Mouse (Mus musculus): ENCODE data around the gene Cisd3. TPM values are rescaled to one million over a fixed set of nuclear protein-coding genes. Genes with fewer than 3 reads are reported as not detected.

Cisd3 gene
- polyA plus RNA-seq, 1 experiment from 2014 or later: 9.0 TPM

DNA sequence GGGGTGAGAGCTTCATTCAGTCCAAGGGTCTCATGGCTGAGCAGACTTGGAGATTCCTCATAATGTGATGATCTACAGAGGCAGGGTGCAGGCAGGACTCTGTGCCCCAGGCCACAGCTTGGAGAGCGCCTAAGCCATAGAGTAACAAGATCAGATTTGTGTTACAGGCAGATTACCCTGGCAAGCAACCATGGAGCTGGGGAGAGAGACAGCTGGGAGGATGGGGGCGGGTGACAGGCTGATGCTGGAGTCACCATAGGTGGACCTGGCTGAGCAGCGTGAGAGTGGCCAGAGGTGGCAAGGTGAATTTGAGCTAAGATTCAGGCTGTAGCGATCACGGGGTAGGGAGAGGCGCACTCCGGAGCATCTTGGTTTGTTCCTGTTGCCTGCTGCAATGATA, 17.5 kb upstream of the Cisd3 start:
- H3K79me2 ChIP-seq (ENCODE audit: inconsistent target): peaks cover 13% of the 10 kb centered on the region; the same call in 1 of the 2 replicates
- H3K4me3 ChIP-seq (ENCODE audit: inconsistent target): no peak overlapping the region
- 91% methylated on average over 7 of the region's 7 CpGs for WGBS (ENCODE audit: missing documents)
- no peak overlapping the region for H3K27ac ChIP-seq
- peaks cover 60% of the 10 kb centered on the region for H3K36me3 ChIP-seq (ENCODE audit: inconsistent target)

DNA sequence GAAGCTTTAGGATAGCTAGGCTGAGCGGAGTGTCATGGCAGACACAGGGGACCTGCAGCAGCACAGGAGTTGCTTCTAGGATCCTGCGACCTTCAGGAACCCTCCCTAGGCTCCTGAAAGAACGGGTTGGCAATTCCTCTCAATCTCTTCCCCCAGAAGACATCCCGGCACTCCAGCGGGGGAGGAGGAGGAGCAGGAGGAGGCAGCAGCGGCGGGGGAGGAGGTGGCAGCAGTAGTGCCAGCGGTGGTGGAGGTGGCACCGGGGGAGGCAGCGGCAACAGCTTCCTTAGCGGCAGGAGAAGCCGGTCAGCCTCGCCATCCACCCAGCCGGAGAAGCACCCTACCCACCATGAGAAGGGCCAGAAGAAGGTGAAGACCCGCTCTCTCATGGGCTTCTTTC, 16.4 kb upstream of the Cisd3 start:
- WGBS (ENCODE audit: missing documents): 91% methylated on average over 8 of the region's 15 CpGs
- peaks cover 7% of the 10 kb centered on the region; the same call in 1 of the 2 replicates for H3K79me2 ChIP-seq (ENCODE audit: inconsistent target)
- peaks cover 67% of the 10 kb centered on the region for H3K36me3 ChIP-seq (ENCODE audit: inconsistent target)
- no peak overlapping the region for H3K27ac ChIP-seq
- H3K4me3 ChIP-seq (ENCODE audit: inconsistent target): no peak overlapping the region

DNA sequence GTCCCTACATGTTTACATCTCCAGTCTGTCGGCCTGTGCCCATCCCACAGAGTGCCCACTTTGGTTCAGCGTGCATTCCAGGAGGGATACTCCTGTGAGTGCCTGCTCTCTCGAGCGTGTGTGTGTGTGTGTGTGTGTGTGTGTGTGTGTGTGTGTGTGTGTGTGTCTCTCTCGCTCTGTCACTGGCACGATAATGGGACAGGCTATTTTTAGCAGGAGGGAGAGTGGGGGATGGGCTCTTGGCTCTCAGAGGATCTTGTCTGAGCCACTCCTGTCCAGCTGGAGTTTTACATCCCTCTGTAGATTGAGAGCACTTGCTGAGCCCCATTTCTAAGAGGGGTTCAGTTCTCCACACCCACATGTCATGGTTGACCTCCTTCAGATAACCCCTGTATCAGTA, 15.8 kb upstream of the Cisd3 start:
- WGBS (ENCODE audit: missing documents): 76% methylated on average over 6 of the region's 6 CpGs
- Histone ChIP-seq H3K79me2 (ENCODE audit: inconsistent target) (peaks cover 3% of the 10 kb centered on the region; the same call in 1 of the 2 replicates), H3K4me3 (ENCODE audit: inconsistent target) (no peak overlapping the region), H3K27ac (no peak overlapping the region), H3K36me3 (ENCODE audit: inconsistent target) (peaks cover 72% of the 10 kb centered on the region)

DNA sequence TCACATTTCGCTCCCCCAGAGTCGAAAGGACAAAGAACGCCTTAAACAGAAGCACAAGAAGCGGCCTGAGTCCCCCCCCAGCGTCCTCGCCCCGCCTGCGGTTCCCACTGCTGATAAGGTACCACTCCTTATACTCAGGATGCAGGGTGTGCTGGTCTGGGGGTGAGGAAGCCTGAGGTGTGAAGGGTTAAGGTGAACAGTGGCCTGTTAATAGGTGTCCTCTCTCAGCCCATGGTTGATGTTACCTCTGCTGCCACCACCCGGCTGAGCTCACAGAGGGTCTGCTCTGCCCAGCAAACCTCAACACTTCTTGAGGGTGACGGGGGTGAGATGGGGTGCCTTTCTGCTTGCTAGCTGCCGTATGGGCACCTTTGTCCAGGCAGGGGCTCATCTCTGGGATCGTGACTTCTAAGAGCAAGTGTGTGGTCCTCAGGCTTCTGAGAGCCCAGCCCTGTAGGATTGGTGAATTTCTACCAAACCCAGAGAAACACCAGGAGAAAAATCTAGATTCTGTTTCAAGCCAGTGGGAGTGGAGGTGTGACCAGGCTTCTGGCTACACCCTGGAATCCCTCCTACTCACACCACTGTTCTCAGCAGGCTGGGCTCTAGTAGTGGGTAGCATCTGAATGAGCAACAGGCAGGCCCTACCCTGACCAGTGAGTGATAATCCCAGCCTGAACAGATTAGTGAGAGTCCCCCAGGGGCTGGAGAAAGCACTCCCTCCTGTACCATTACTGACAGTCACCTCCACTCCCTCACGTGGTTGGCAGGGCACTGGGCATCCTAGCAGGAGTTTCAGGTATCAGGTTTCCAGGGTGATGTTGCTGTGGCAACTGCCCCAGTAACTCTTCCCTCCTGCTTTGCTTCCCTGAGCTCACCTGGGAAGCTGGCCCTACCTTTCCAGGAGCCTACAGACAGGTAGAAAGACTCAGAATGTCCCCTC, 15.1 kb upstream of the Cisd3 start:
- Histone ChIP-seq H3K79me2 (ENCODE audit: inconsistent target) (no peaks in the 10 kb centered on the region), H3K36me3 (ENCODE audit: inconsistent target) (peaks cover 74% of the 10 kb centered on the region), H3K4me3 (ENCODE audit: inconsistent target) (no peak overlapping the region), H3K27ac (no peak overlapping the region)
- WGBS (ENCODE audit: missing documents): 90% methylated on average over 13 of the region's 13 CpGs

DNA sequence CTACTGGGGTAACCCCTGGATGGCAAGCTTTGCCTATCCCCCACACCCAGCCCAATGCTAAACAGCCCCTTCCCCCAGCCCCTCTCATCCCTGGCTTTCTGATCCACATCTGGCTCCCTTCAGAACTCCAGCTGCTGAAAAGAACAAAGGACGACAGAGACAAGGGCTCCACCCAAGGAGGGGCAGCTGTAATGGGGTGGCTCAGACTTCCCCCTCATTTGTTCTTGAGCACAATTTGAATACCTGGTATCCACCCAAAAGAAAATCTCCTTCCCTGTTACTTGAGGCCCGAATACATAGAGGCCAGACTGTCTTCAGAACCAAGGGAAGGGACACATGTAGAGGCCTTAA, 14.5 kb upstream of the Cisd3 start:
- H3K79me2 ChIP-seq (ENCODE audit: inconsistent target): no peaks in the 10 kb centered on the region
- H3K36me3 ChIP-seq (ENCODE audit: inconsistent target): peaks cover 74% of the 10 kb centered on the region
- H3K4me3 ChIP-seq (ENCODE audit: inconsistent target): no peak overlapping the region
- no peak overlapping the region for H3K27ac ChIP-seq
- 94% methylated on average over 2 of the region's 2 CpGs for WGBS (ENCODE audit: missing documents)

DNA sequence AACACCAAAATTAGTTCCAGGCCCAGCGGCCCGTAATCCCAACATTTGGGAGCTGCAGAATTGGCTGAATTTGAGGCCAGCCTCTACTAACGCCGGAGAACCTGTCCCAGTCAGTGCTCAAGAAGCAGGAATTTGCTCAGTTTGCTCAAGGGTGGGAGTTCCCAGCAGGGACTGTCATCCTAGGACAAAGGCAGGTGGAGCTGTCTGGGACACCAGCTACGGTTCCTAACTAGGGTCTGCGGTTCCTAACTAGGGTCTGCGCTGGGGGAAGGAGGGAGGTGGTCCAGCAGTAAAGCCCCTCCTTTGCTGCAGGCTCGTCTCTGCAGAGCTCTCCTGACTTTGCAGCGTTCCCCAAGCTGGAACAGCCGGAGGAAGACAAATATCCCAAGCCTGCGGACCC, 12.5 kb upstream of the Cisd3 start:
- peaks cover 79% of the 10 kb centered on the region for H3K36me3 ChIP-seq (ENCODE audit: inconsistent target)
- H3K79me2 ChIP-seq (ENCODE audit: inconsistent target): no peaks in the 10 kb centered on the region
- WGBS (ENCODE audit: missing documents): 97% methylated on average over 11 of the region's 11 CpGs
- H3K27ac ChIP-seq: no peak overlapping the region
- no peak overlapping the region for H3K4me3 ChIP-seq (ENCODE audit: inconsistent target)

DNA sequence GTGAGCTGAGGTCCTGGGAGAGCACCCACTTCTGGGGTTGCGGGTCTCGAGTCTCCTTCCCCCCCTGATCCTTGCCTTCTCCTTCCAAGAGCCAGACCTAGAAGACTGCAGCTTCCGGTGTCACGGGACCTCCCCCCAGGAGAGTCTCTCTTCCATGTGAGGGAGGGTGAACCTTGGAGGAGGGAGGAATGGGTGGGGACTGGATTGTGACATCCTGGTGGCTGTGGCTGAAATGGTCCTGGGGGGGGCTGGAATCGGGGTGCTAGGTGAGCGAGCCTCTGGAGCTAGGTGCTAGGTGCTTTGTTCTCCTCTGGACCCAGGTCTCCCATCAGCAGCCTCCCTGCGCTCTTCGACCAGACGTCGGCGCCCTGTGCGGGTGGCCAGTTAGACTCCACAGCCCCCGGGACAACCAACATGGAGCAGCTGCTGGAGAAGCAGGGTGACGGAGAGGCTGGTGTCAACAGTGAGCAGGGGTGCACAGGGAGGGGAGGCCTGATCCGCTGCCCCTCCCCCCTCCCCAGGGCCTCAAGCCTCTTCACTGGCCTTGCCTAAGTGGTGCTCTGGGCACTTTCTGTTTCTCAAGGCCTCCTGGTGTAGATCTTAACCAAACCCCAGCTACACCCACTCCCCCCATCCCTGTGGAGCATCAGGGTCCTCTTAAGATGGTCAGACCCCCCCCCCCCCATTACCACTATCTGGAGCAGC, 9.4 kb upstream of the Cisd3 start:
- H3K79me2 ChIP-seq (ENCODE audit: inconsistent target): no peaks in the 10 kb centered on the region
- peaks cover 73% of the 10 kb centered on the region for H3K36me3 ChIP-seq (ENCODE audit: inconsistent target)
- WGBS (ENCODE audit: missing documents): 97% methylated on average over 14 of the region's 15 CpGs
- H3K27ac ChIP-seq: no peak overlapping the region
- H3K4me3 ChIP-seq (ENCODE audit: inconsistent target): no peak overlapping the region

DNA sequence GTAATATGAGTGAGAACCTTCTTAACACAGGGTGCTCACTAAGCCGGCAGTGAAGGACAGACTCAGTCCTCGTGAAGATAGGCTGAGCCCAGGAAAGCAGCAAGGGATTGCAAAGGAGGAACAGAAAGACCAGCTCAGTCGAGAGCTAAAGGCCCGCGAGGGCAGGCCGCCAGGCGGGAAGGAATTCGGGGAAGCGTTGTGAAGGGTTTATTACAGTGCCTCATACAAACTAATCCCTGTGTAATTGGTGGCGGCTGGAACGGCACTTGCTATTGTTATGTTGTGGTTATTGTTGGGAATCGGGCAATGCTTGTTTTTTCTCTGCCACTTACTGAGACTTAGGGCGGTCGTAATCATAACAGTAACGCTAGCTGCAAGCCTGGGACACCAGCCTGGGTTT, 8.2 kb upstream of the Cisd3 start:
- Histone ChIP-seq H3K36me3 (ENCODE audit: inconsistent target) (peaks cover 70% of the 10 kb centered on the region), H3K4me3 (ENCODE audit: inconsistent target) (no peak overlapping the region), H3K79me2 (ENCODE audit: inconsistent target) (no peaks in the 10 kb centered on the region), H3K27ac (no peak overlapping the region)
- 84% methylated on average over 15 of the region's 15 CpGs for WGBS (ENCODE audit: missing documents)

DNA sequence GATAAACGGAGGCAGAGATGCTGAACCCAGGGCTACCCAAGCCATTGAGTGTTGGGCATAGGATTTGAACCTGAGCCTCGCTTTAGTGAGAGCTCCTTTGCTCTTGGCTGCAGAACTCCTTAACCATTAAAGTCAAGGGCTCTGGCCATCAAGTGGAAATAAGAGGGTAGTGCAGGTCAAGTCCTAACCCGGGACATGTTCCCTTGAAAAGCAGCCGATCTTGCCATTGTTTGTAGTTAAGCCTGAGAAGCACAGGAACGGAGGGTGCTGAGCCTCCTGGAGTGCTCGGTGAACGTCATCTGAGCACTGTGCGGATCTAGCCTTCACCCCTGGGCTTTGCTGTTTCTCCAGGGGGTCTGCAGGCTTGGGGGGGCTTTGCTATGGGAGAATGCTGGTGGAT, 7.8 kb upstream of the Cisd3 start:
- Histone ChIP-seq H3K79me2 (ENCODE audit: inconsistent target) (no peaks in the 10 kb centered on the region), H3K27ac (no peak overlapping the region), H3K36me3 (ENCODE audit: inconsistent target) (peaks cover 67% of the 10 kb centered on the region), H3K4me3 (ENCODE audit: inconsistent target) (no peak overlapping the region)
- 92% methylated on average over 8 of the region's 8 CpGs for WGBS (ENCODE audit: missing documents)

DNA sequence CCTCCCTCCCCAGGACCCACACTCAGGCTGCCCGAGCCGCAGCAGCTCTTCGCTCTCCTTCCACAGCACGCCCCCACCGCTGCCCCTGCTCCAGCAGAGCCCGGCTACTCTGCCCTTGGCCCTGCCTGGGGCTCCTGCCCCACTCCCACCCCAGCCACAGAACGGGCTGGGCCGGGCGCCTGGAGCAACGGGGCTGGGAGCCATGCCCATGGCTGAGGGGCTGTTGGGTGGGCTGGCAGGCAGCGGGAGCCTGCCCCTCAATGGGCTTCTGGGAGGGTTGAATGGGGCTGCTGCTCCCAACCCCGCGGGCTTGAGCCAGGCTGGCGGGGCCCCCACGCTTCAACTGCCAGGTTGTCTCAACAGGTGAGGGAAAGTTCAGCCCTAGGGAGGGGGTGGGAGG, 7.3 kb upstream of the Cisd3 start:
- Histone ChIP-seq H3K27ac (no peak overlapping the region), H3K36me3 (ENCODE audit: inconsistent target) (peaks cover 64% of the 10 kb centered on the region), H3K4me3 (ENCODE audit: inconsistent target) (no peak overlapping the region), H3K79me2 (ENCODE audit: inconsistent target) (no peaks in the 10 kb centered on the region)
- whole genome bisulfite sequencing (ENCODE audit: missing documents): 96% methylated on average over 13 of the region's 15 CpGs

DNA sequence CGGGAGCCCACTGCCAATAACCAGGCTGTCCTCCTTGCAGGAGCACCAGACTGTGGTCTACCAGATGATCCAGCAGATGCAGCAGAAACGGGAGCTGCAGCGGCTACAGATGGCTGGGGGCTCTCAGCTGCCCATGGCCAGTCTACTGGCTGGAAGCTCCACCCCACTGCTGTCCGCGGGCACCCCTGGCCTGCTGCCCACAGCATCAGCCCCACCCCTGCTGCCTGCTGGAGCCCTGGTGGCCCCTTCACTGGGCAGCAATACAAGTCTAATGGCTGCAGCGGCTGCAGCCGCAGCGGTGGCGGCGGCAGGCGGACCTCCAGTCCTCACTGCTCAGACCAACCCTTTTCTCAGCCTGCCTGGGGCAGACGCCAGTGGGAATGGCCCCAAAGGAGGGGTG, 5.2 kb upstream of the Cisd3 start:
- Histone ChIP-seq H3K36me3 (ENCODE audit: inconsistent target) (peaks cover 50% of the 10 kb centered on the region; the same call in 1 of the 2 replicates), H3K79me2 (ENCODE audit: inconsistent target) (no peaks in the 10 kb centered on the region), H3K27ac (no peak overlapping the region), H3K4me3 (ENCODE audit: inconsistent target) (no peak overlapping the region)
- WGBS (ENCODE audit: missing documents): 97% methylated on average over 11 of the region's 12 CpGs

DNA sequence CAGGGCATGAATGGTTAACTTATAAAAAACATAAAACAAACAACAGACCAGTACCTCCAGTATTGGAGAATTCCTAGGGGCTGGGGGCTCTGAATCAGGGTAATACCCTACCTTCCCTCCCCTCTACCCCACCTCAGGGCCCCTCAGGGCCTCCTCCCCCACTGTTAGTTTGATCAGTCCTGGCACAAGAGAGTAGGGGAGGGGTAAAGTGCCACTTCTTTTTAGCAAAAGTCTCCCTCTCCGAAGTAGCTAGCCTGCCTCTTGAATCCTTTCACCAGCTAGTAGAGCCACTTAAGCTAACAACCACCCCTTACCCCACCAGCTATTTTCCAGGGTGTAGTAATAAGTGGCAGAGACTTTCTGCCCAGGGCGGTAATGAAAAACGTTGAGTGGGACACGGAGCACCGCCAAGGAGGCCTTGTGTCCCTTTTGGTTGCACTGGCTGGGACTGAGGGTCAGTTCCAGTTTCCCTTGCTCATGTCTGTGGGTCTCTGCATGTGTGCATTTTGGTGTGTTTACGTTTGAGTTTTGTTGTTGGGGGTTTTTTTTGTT, 3.0 kb upstream of the Cisd3 start:
- Histone ChIP-seq H3K27ac (no peak overlapping the region), H3K79me2 (ENCODE audit: inconsistent target) (no peaks in the 10 kb centered on the region), H3K36me3 (ENCODE audit: inconsistent target) (peaks cover 32% of the 10 kb centered on the region; the same call in 1 of the 2 replicates), H3K4me3 (ENCODE audit: inconsistent target) (no peak overlapping the region)
- 95% methylated on average over 6 of the region's 6 CpGs for WGBS (ENCODE audit: missing documents)

DNA sequence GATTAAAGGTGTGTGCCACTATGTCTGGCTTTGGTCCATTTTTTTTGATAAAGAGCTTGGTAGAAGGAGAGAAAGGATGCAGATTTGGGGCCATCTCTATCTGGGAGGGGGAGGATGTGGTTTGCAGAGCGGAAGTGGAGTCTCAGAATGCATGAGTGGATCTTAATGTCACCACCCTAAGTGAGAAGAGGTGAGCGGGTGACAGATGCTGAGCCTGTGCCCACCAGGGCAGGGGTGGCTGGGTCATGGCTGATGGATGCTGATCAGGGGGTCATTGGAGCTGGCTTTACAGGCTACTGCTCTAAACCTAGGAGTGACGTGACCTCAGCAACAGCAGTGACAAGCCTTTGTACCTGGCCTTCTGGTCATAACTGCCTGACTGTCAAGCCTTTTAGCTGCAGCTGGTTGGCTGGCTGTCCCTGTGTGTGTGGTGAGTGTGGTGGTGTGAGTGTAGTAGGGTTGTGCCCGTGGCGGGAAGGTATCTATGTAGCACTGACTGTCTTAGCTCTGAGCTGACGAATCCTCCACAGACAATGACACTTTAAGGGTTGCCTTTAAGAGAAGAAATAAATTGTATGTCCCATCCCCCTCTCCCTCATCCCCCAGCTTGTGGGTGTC, 1.5 kb upstream of the Cisd3 start:
- WGBS (ENCODE audit: missing documents): 58% methylated on average over 6 of the region's 6 CpGs
- Histone ChIP-seq H3K4me3 (ENCODE audit: inconsistent target) (no peak overlapping the region), H3K79me2 (ENCODE audit: inconsistent target) (no peaks in the 10 kb centered on the region), H3K27ac (peak overlapping the region; percentile 25; the same call in 1 of the 2 replicates), H3K36me3 (ENCODE audit: inconsistent target) (peaks cover 21% of the 10 kb centered on the region; the same call in 1 of the 2 replicates)

DNA sequence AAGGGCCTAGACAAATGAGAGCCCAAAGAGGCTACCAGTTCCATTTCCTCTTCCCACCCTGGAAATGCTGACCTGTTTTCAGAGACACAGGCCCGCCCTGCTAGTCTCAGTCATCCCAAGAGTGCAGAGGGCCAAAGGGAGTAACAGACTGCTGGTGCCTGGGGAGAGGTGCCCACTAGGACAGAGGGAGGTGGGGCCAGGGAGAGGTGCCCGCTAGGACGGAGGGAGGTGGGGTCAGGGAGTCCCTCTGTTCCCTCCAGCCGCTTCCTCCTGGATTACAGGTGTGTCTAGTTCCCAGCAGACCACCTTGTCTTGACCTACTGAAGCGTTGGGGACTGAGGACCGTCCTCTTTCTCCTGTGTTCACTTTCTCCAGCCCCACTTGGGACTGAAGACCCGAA, 860 bp upstream of the Cisd3 start:
- Histone ChIP-seq H3K36me3 (ENCODE audit: inconsistent target) (peaks cover 16% of the 10 kb centered on the region; the same call in 1 of the 2 replicates), H3K27ac (peak overlapping the region; percentile 25; the same call in 1 of the 2 replicates), H3K79me2 (ENCODE audit: inconsistent target) (no peaks in the 10 kb centered on the region), H3K4me3 (ENCODE audit: inconsistent target) (no peak overlapping the region)
- WGBS (ENCODE audit: missing documents): 69% methylated on average over 7 of the region's 7 CpGs
